Mouse (Mus musculus) limb, embryonic 11.5 days (tissue): ENCODE results near the gene Ssbp3. TPM values are rescaled to one million over a fixed set of nuclear protein-coding genes. Genes with fewer than 3 reads are reported as not detected.
A peak's percentile ranks its signal among the peaks of the same experiment; 100 is the strongest.

Experiments
- ATAC-seq: fragments of 200-750 bp; cut with Nextera tagmentation; 2 replicates; pipeline ENCODE4 v1.8.0; 2017; ENCODE audit warnings: low read depth; ENCODE audit not compliant: insufficient number of reproducible peaks, low FRiP score, low TSS enrichment
- DNase-seq: peaks from one replicate; pipeline ENCODE4 v3.0.0-alpha.2; 2015; ENCODE audit warnings: low spot score
- H3K27ac ChIP-seq: fragments of 300-500 bp; sonication (generic); replicated peaks from 2 replicates; pipeline ENCODE4 v1.5.1; 2014; ENCODE audit warnings: low read depth, mild to moderate bottlenecking, low read length
- H3K27me3 ChIP-seq: fragments of 300-500 bp; sonication (generic); 2 replicates; pipeline ENCODE4 v1.6.1; 2014; ENCODE audit warnings: mild to moderate bottlenecking, low read length, mixed read lengths; ENCODE audit not compliant: control insufficient read depth, insufficient read depth
- H3K36me3 ChIP-seq: fragments of 300-500 bp; sonication (generic); 2 replicates; pipeline ENCODE4 v1.6.1; 2014; ENCODE audit warnings: mild to moderate bottlenecking, low read length, moderate library complexity, mixed read lengths; ENCODE audit not compliant: control insufficient read depth, insufficient read depth
- H3K4me1 ChIP-seq: fragments of 300-500 bp; sonication (generic); 2 replicates; pipeline ENCODE4 v1.6.1; 2014; ENCODE audit warnings: low read length, mixed read lengths; ENCODE audit not compliant: control insufficient read depth, insufficient read depth
- H3K4me2 ChIP-seq: fragments of 300-500 bp; sonication (generic); 2 replicates; pipeline ENCODE4 v1.6.1; 2014; ENCODE audit warnings: low read depth, mild to moderate bottlenecking, moderate library complexity; ENCODE audit not compliant: severe bottlenecking
- H3K4me3 ChIP-seq: fragments of 300-500 bp; sonication (generic); 2 replicates; pipeline ENCODE4 v1.5.1; 2014; ENCODE audit warnings: low read depth, low read length
- H3K9ac ChIP-seq: fragments of 300-500 bp; sonication (generic); 2 replicates; pipeline ENCODE4 v1.6.1; 2014; ENCODE audit warnings: mild to moderate bottlenecking, low read length
- H3K9me3 ChIP-seq: fragments of 300-500 bp; sonication (generic); 2 replicates; pipeline ENCODE4 v1.6.1; 2016; ENCODE audit warnings: low read length; ENCODE audit not compliant: control insufficient read depth
- WGBS: fragments of 180-500 bp; shearing (Covaris S2); extraction: QIAGEN DNeasy Blood & Tissue Kit; methylation state at CpG from one replicate; pipeline ENCODE4 v1.1.7; 2014; 5-methylcytosine and 5-hydroxymethylcytosine counted together
- polyA plus RNA-seq: library from polyadenylated mRNA; unstranded; fragments of >200 nt; fragmentation: Nextera tagmentation; extraction: Ambion mirVana; gene quantifications from 2 replicates; pipeline ENCODE4 v1.2.1, GENCODE M21; 2014

Gene Ssbp3
- polyA plus RNA-seq, 1 experiment from 2014 or later, result 186 TPM

GRCm38 (mm10) chr4:106932583-106932982 lies 22.1 kb downstream of the Ssbp3 start:
- WGBS, result 91% methylated on average over 7 of the region's 7 CpGs
- no peaks in the 10 kb centered on the region for H3K9me3 ChIP-seq
- H3K4me3 ChIP-seq, result no peak overlapping the region
- peaks cover 21% of the 10 kb centered on the region for H3K4me1 ChIP-seq
- H3K9ac ChIP-seq, result no peak overlapping the region
- H3K27me3 ChIP-seq, result no peaks in the 10 kb centered on the region
- no peak overlapping the region for H3K4me2 ChIP-seq
- H3K36me3 ChIP-seq, result peaks cover 30% of the 10 kb centered on the region
- DNase-seq (no peak), ATAC-seq (no peak)
- no peak overlapping the region for H3K27ac ChIP-seq

- Histone ChIP-seq H3K27ac (no peak overlapping the region), H3K27me3 (no peaks in the 10 kb centered on the region), H3K9ac (no peak overlapping the region), H3K36me3 (peaks cover 22% of the 10 kb centered on the region), H3K4me1 (peaks cover 34% of the 10 kb centered on the region), H3K9me3 (no peaks in the 10 kb centered on the region), H3K4me3 (no peak overlapping the region), H3K4me2 (no peak overlapping the region)
- no peak for ATAC-seq
- no peak for DNase-seq
- WGBS, result 81% methylated on average over 9 of the region's 9 CpGs
These were observed 23.4 kb downstream of the Ssbp3 start for GRCm38 (mm10) chr4:106933813-106934482.

GRCm38 (mm10) chr4:106934931-106935582 lies 24.6 kb downstream of the Ssbp3 start:
- ATAC-seq, result no peak
- H3K27ac ChIP-seq, result no peak overlapping the region
- no peak overlapping the region for H3K4me3 ChIP-seq
- H3K36me3 ChIP-seq, result peaks cover 20% of the 10 kb centered on the region
- H3K4me2 ChIP-seq, result no peak overlapping the region
- peaks cover 39% of the 10 kb centered on the region for H3K4me1 ChIP-seq
- H3K27me3 ChIP-seq, result no peaks in the 10 kb centered on the region
- no peaks in the 10 kb centered on the region for H3K9me3 ChIP-seq
- H3K9ac ChIP-seq, result no peak overlapping the region; the same call in 1 of the 2 replicates
- DNase-seq, result no peak
- 73% methylated on average over 12 of the region's 12 CpGs for WGBS

- WGBS, result 39% methylated on average over 2 of the region's 2 CpGs
- no peak for DNase-seq
- Histone ChIP-seq H3K4me2 (no peak overlapping the region), H3K27ac (no peak overlapping the region), H3K4me3 (no peak overlapping the region), H3K9me3 (no peaks in the 10 kb centered on the region), H3K27me3 (no peaks in the 10 kb centered on the region), H3K4me1 (peaks cover 39% of the 10 kb centered on the region), H3K9ac (no peak overlapping the region), H3K36me3 (peaks cover 17% of the 10 kb centered on the region)
- ATAC-seq, result no peak
These were observed 25.1 kb downstream of the Ssbp3 start for GRCm38 (mm10) chr4:106935583-106935935.

- no peak overlapping the region for H3K9ac ChIP-seq
- ATAC-seq, result no peak
These were observed 25.5 kb downstream of the Ssbp3 start for GRCm38 (mm10) chr4:106936041-106936440.

GRCm38 (mm10) chr4:106936741-106937140 lies 26.2 kb downstream of the Ssbp3 start:
- Histone ChIP-seq H3K9ac (no peak overlapping the region; the same call in 1 of the 2 replicates), H3K36me3 (peaks cover 17% of the 10 kb centered on the region), H3K27ac (no peak overlapping the region), H3K9me3 (no peaks in the 10 kb centered on the region), H3K27me3 (no peaks in the 10 kb centered on the region), H3K4me2 (no peak overlapping the region), H3K4me3 (no peak overlapping the region), H3K4me1 (peaks cover 50% of the 10 kb centered on the region)
- DNase-seq (peak; percentile 47), ATAC-seq (no peak)
- WGBS, result 25% methylated on average over 8 of the region's 8 CpGs

More at GRCm38 (mm10) chr4:106936041-106936440, 25.5 kb downstream of the Ssbp3 start:
- Histone ChIP-seq H3K9me3 (no peaks in the 10 kb centered on the region), H3K36me3 (peaks cover 17% of the 10 kb centered on the region), H3K4me1 (peaks cover 44% of the 10 kb centered on the region), H3K4me3 (no peak overlapping the region), H3K27ac (no peak overlapping the region), H3K27me3 (no peaks in the 10 kb centered on the region), H3K4me2 (no peak overlapping the region)
- no peak for DNase-seq
- WGBS, result 79% methylated on average over 3 of the region's 3 CpGs

GRCm38 (mm10) chr4:106938506-106939222 lies 28.2 kb downstream of the Ssbp3 start:
- Histone ChIP-seq H3K4me2 (no peak overlapping the region), H3K4me3 (no peak overlapping the region), H3K27ac (no peak overlapping the region; the same call in 1 of the 2 replicates)

GRCm38 (mm10) chr4:106939223-106939918 lies 28.9 kb downstream of the Ssbp3 start:
- no peak overlapping the region for H3K27ac ChIP-seq
- no peak overlapping the region for H3K9ac ChIP-seq
- H3K4me2 ChIP-seq, result no peak overlapping the region
- no peak for DNase-seq
- no peak overlapping the region for H3K4me3 ChIP-seq
- ATAC-seq, result peak; percentile 42; the same call in 1 of the 2 replicates
- peaks cover 47% of the 10 kb centered on the region for H3K4me1 ChIP-seq
- peaks cover 8% of the 10 kb centered on the region; the same call in 1 of the 2 replicates for H3K36me3 ChIP-seq
- H3K27me3 ChIP-seq, result no peaks in the 10 kb centered on the region
- WGBS, result 31% methylated on average over 6 of the region's 6 CpGs
- no peaks in the 10 kb centered on the region for H3K9me3 ChIP-seq

More at GRCm38 (mm10) chr4:106938506-106939222, 28.2 kb downstream of the Ssbp3 start:
- DNase-seq (no peak), ATAC-seq (no peak)
- WGBS, result 57% methylated on average over 8 of the region's 8 CpGs
- Histone ChIP-seq H3K4me1 (peaks cover 48% of the 10 kb centered on the region), H3K9ac (no peak overlapping the region), H3K36me3 (peaks cover 14% of the 10 kb centered on the region; the same call in 1 of the 2 replicates), H3K27me3 (no peaks in the 10 kb centered on the region), H3K9me3 (no peaks in the 10 kb centered on the region)
